Mouse (Mus musculus): ENCODE measurements around the gene Cyp8b1. TPM values are rescaled to one million over a fixed set of nuclear protein-coding genes. Genes with fewer than 3 reads are reported as not detected.

Cyp8b1 gene
- polyA plus RNA-seq, 1 experiment from 2014 or later = not detected

- 71% methylated on average over 6 of the region's 6 CpGs for WGBS
- no peak for DNase-seq (ENCODE audit: low spot score)
- Histone ChIP-seq H3K27me3 (replicated peaks; ENCODE audit: low read depth, poor library complexity, severe bottlenecking) (no peaks in the 10 kb centered on the region; the same call in 1 of the 2 replicates), H3K4me1 (peaks cover 7% of the 10 kb centered on the region; the same call in 1 of the 2 replicates), H3K4me3 (no peak overlapping the region), H3K9me3 (no peaks in the 10 kb centered on the region), H3K36me3 (replicated peaks) (no peaks in the 10 kb centered on the region), H3K27ac (replicated peaks) (no peak overlapping the region)
These were observed 16.8 kb downstream of the Cyp8b1 start for GRCm38 (mm10) chr9:121899306-121899705.

GRCm38 (mm10) chr9:121898245-121898644 lies 17.9 kb downstream of the Cyp8b1 start, which contains the start of gene Ackr2:
Gene Ackr2, plus strand, starts transcription at chr9:121898355.
- Histone ChIP-seq H3K27me3 (replicated peaks; ENCODE audit: low read depth, poor library complexity, severe bottlenecking) (no peaks in the 10 kb centered on the region; the same call in 1 of the 2 replicates), H3K4me1 (peaks cover 7% of the 10 kb centered on the region; the same call in 1 of the 2 replicates), H3K27ac (replicated peaks) (no peak within 1 kb of the TSS), H3K36me3 (replicated peaks) (no peaks in the 10 kb centered on the region), H3K9me3 (no peaks in the 10 kb centered on the region), H3K4me3 (no peak within 1 kb of the TSS)
- no peak for DNase-seq (ENCODE audit: low spot score)
- WGBS = 83% methylated on average over 9 of the region's 9 CpGs

- H3K4me3 ChIP-seq = no peak overlapping the region
- peaks cover 7% of the 10 kb centered on the region; the same call in 1 of the 2 replicates for H3K4me1 ChIP-seq
- DNase-seq (ENCODE audit: low spot score) = no peak
- WGBS = 86% methylated on average over 4 of the region's 4 CpGs
- H3K9me3 ChIP-seq = no peaks in the 10 kb centered on the region
- H3K27me3 ChIP-seq (replicated peaks; ENCODE audit: low read depth, poor library complexity, severe bottlenecking) = no peaks in the 10 kb centered on the region; the same call in 1 of the 2 replicates
- no peak overlapping the region for H3K27ac ChIP-seq (replicated peaks)
- H3K36me3 ChIP-seq (replicated peaks) = no peaks in the 10 kb centered on the region
These were observed 19.3 kb downstream of the Cyp8b1 start for GRCm38 (mm10) chr9:121896820-121897219.

GRCm38 (mm10) chr9:121895392-121895993 lies 20.6 kb downstream of the Cyp8b1 start:
- Histone ChIP-seq H3K9me3 (no peaks in the 10 kb centered on the region), H3K27ac (replicated peaks) (no peak overlapping the region), H3K27me3 (replicated peaks; ENCODE audit: low read depth, poor library complexity, severe bottlenecking) (no peaks in the 10 kb centered on the region; the same call in 1 of the 2 replicates), H3K4me3 (no peak overlapping the region), H3K36me3 (replicated peaks) (no peaks in the 10 kb centered on the region), H3K4me1 (peaks cover 15% of the 10 kb centered on the region)
- 79% methylated on average over 7 of the region's 7 CpGs for WGBS
- DNase-seq (ENCODE audit: low spot score) = no peak

- WGBS = 74% methylated on average over 7 of the region's 7 CpGs
- H3K27ac ChIP-seq (replicated peaks) = no peak overlapping the region
- no peaks in the 10 kb centered on the region for H3K9me3 ChIP-seq
- no peak for DNase-seq (ENCODE audit: low spot score)
- H3K4me1 ChIP-seq = peaks cover 22% of the 10 kb centered on the region
- H3K36me3 ChIP-seq (replicated peaks) = no peaks in the 10 kb centered on the region
- H3K4me3 ChIP-seq = no peak overlapping the region
- H3K27me3 ChIP-seq (replicated peaks; ENCODE audit: low read depth, poor library complexity, severe bottlenecking) = no peaks in the 10 kb centered on the region; the same call in 1 of the 2 replicates
These were observed 21.7 kb downstream of the Cyp8b1 start for GRCm38 (mm10) chr9:121894447-121894846.

- 92% methylated on average over 12 of the region's 12 CpGs for WGBS
These were observed 23.9 kb downstream of the Cyp8b1 start for GRCm38 (mm10) chr9:121892057-121892687.

GRCm38 (mm10) chr9:121891301-121891700 lies 24.8 kb downstream of the Cyp8b1 start:
- H3K4me3 ChIP-seq = no peak overlapping the region
- WGBS = 89% methylated on average over 9 of the region's 9 CpGs
- peaks cover 22% of the 10 kb centered on the region for H3K4me1 ChIP-seq
- H3K27ac ChIP-seq (replicated peaks) = no peak overlapping the region
- H3K36me3 ChIP-seq (replicated peaks) = no peaks in the 10 kb centered on the region
- no peaks in the 10 kb centered on the region for H3K9me3 ChIP-seq
- no peaks in the 10 kb centered on the region; the same call in 1 of the 2 replicates for H3K27me3 ChIP-seq (replicated peaks; ENCODE audit: low read depth, poor library complexity, severe bottlenecking)
- DNase-seq (ENCODE audit: low spot score) = no peak

More at GRCm38 (mm10) chr9:121892057-121892687, 23.9 kb downstream of the Cyp8b1 start:
- H3K27me3 ChIP-seq (replicated peaks; ENCODE audit: low read depth, poor library complexity, severe bottlenecking) = no peaks in the 10 kb centered on the region; the same call in 1 of the 2 replicates
- no peak overlapping the region for H3K4me3 ChIP-seq
- H3K27ac ChIP-seq (replicated peaks) = no peak overlapping the region
- DNase-seq (ENCODE audit: low spot score) = no peak
- no peaks in the 10 kb centered on the region for H3K9me3 ChIP-seq
- peaks cover 22% of the 10 kb centered on the region for H3K4me1 ChIP-seq
- no peaks in the 10 kb centered on the region for H3K36me3 ChIP-seq (replicated peaks)

- Histone ChIP-seq H3K27ac (replicated peaks) (no peak overlapping the region; the same call in 1 of the 2 replicates), H3K27me3 (replicated peaks; ENCODE audit: low read depth, poor library complexity, severe bottlenecking) (no peaks in the 10 kb centered on the region; the same call in 1 of the 2 replicates), H3K4me1 (peaks cover 22% of the 10 kb centered on the region), H3K9me3 (no peaks in the 10 kb centered on the region), H3K4me3 (no peak overlapping the region), H3K36me3 (replicated peaks) (no peaks in the 10 kb centered on the region)
- DNase-seq (ENCODE audit: low spot score) = peak; percentile 57
- WGBS = 33% methylated on average over 18 of the region's 18 CpGs
These were observed 25.6 kb downstream of the Cyp8b1 start for GRCm38 (mm10) chr9:121890441-121890941.

GRCm38 (mm10) chr9:121889927-121890440 lies 26.1 kb downstream of the Cyp8b1 start:
- Histone ChIP-seq H3K36me3 (replicated peaks) (no peaks in the 10 kb centered on the region), H3K9me3 (no peaks in the 10 kb centered on the region), H3K27me3 (replicated peaks; ENCODE audit: low read depth, poor library complexity, severe bottlenecking) (no peaks in the 10 kb centered on the region; the same call in 1 of the 2 replicates), H3K27ac (replicated peaks) (no peak overlapping the region; the same call in 1 of the 2 replicates), H3K4me1 (peaks cover 18% of the 10 kb centered on the region), H3K4me3 (no peak overlapping the region)
- DNase-seq (ENCODE audit: low spot score) = no peak
- 72% methylated on average over 4 of the region's 4 CpGs for WGBS

- H3K4me1 ChIP-seq = peaks cover 3% of the 10 kb centered on the region; the same call in 1 of the 2 replicates
- DNase-seq (ENCODE audit: low spot score) = no peak
- no peaks in the 10 kb centered on the region for H3K36me3 ChIP-seq (replicated peaks)
- H3K27ac ChIP-seq (replicated peaks) = no peak overlapping the region
- no peaks in the 10 kb centered on the region for H3K27me3 ChIP-seq (replicated peaks; ENCODE audit: low read depth, poor library complexity, severe bottlenecking)
- WGBS = 68% methylated on average over 7 of the region's 7 CpGs
- H3K4me3 ChIP-seq = no peak overlapping the region
- H3K9me3 ChIP-seq = no peaks in the 10 kb centered on the region
These were observed 34.1 kb downstream of the Cyp8b1 start for GRCm38 (mm10) chr9:121882015-121882457.

GRCm38 (mm10) chr9:121881301-121881700 lies 34.8 kb downstream of the Cyp8b1 start:
- H3K36me3 ChIP-seq (replicated peaks) = no peaks in the 10 kb centered on the region
- 86% methylated on average over 6 of the region's 6 CpGs for WGBS
- H3K4me3 ChIP-seq = no peak overlapping the region
- peaks cover 3% of the 10 kb centered on the region; the same call in 1 of the 2 replicates for H3K4me1 ChIP-seq
- H3K27me3 ChIP-seq (replicated peaks; ENCODE audit: low read depth, poor library complexity, severe bottlenecking) = no peaks in the 10 kb centered on the region; the same call in 1 of the 2 replicates
- H3K27ac ChIP-seq (replicated peaks) = no peak overlapping the region
- DNase-seq (ENCODE audit: low spot score) = no peak
- no peaks in the 10 kb centered on the region for H3K9me3 ChIP-seq

GRCm38 (mm10) chr9:121880840-121881239 lies 35.3 kb downstream of the Cyp8b1 start:
- H3K4me3 ChIP-seq = no peak overlapping the region
- no peak overlapping the region for H3K27ac ChIP-seq (replicated peaks)
- WGBS = 27% methylated on average over 14 of the region's 14 CpGs
- H3K4me1 ChIP-seq = peaks cover 3% of the 10 kb centered on the region; the same call in 1 of the 2 replicates
- no peaks in the 10 kb centered on the region; the same call in 1 of the 2 replicates for H3K27me3 ChIP-seq (replicated peaks; ENCODE audit: low read depth, poor library complexity, severe bottlenecking)
- no peaks in the 10 kb centered on the region for H3K9me3 ChIP-seq
- H3K36me3 ChIP-seq (replicated peaks) = no peaks in the 10 kb centered on the region
- peak; percentile 62 for DNase-seq (ENCODE audit: low spot score)

Measured in embryonic facial prominence, embryonic 10.5 days (tissue).